Mouse (Mus musculus) midbrain, embryonic 13.5 days (tissue): ENCODE results near the gene Gm11020. TPM values are rescaled to one million over a fixed set of nuclear protein-coding genes. Genes with fewer than 3 reads are reported as not detected.

Experiments used
- polyA plus RNA-seq: library from polyadenylated mRNA; unstranded; fragments of >200 nt; fragmentation: Nextera tagmentation; extraction: Ambion mirVana; gene quantifications from 2 replicates; pipeline ENCODE4 v1.2.1, GENCODE M21; 2015

The Gm11020 gene
- polyA plus RNA-seq, 1 experiment from 2014 or later: not detected

Other genes starting within 250 kb of the Gm11020 start
- gene Cdh5, start 219.9 kb upstream of the Gm11020 start, polyA plus RNA-seq: 12.8 TPM in 2 replicates
- 1.8 and 2.0 TPM in 2 replicates for gene Bean1, start 151.1 kb upstream of the Gm11020 start, polyA plus RNA-seq
- gene Tk2, start 73.0 kb upstream of the Gm11020 start, polyA plus RNA-seq: 43.1 and 46.3 TPM in 2 replicates
- 34.4 and 36.5 TPM in 2 replicates for gene Cklf, start 70.7 kb upstream of the Gm11020 start, polyA plus RNA-seq
- gene Cmtm2a, start 28.4 kb upstream of the Gm11020 start, polyA plus RNA-seq: not detected in 2 replicates
- gene Gm45711, start 11.5 kb upstream of the Gm11020 start, polyA plus RNA-seq: not detected in 2 replicates
- gene Cmtm1, start 11.4 kb upstream of the Gm11020 start, polyA plus RNA-seq: not detected in 2 replicates
- not detected in 2 replicates for gene Cmtm2b, start 663 bp downstream of the Gm11020 start, polyA plus RNA-seq
- 31.4 and 34.9 TPM in 2 replicates for gene Cmtm3, start 17.8 kb downstream of the Gm11020 start, polyA plus RNA-seq
- gene Cmtm4, start 74.2 kb downstream of the Gm11020 start, polyA plus RNA-seq: 1.8 TPM in 2 replicates
- 120 and 124 TPM in 2 replicates for gene Dync1li2, start 121.5 kb downstream of the Gm11020 start, polyA plus RNA-seq
- gene Terb1, start 188.3 kb downstream of the Gm11020 start, polyA plus RNA-seq: 0.18 and 0.27 TPM in 2 replicates
- 107 and 117 TPM in 2 replicates for gene Nae1, start 213.1 kb downstream of the Gm11020 start, polyA plus RNA-seq
- gene Car7, start 213.1 kb downstream of the Gm11020 start, polyA plus RNA-seq: 1.7 and 2.2 TPM in 2 replicates